Comparison of ENCODE assay signal across 9 mouse cellular contexts in the genomic region with DNA sequence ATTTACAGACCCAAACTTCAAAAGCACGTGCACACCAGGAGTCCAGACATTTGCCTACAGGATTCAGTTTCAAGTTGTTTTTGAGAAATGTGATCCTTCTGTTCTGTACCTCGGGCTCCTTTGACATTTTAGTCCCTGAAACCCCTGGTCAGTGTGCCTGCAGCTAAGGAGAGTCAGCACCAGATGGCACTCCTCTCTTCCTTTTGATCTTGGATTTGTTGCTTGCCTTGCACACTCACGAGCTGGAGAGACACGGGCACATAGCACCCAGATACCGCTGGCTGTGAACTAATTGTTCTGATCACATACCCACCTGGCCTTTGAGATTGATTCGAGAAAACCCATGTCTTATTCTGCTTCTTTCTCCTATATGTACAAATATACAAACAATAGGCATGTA.
DNase-seq lines count a peak whose midpoint lies in the region; ATAC-seq lines count a peak whose summit lies in the region.
"Had no signal": no experiment of that assay in that cellular context is flagged by ENCODE, and none has a peak within 500 bp of the region (broad histone marks: within the 10 kb centered on the region; RNA-seq: fewer than 3 reads in every experiment).

No protein-coding gene starts in this region.

- 28% methylated on average over 6 of the region's 6 CpGs for WGBS in hindbrain, embryonic 13.5 days
- WGBS in midbrain, embryonic 13.5 days: 24% methylated on average over 6 of the region's 6 CpGs

- no peak overlapping the region for H3K27ac ChIP-seq in hindbrain, embryonic 13.5 days
- no peak overlapping the region for H3K27ac ChIP-seq in midbrain, embryonic 13.5 days
- H3K27ac ChIP-seq: lung, embryonic 15.5 days had no signal

- H3K9me3 ChIP-seq in hindbrain, embryonic 13.5 days: no peaks in the 10 kb centered on the region
- no peaks in the 10 kb centered on the region for H3K9me3 ChIP-seq in midbrain, embryonic 13.5 days
- H3K9me3 ChIP-seq: lung, embryonic 15.5 days had no signal

- peak; percentile 3 for DNase-seq in urinary bladder, postnatal 25 days (ENCODE audit: low spot score)
- no peak for DNase-seq in urinary bladder, adult 2 months (ENCODE audit: low spot score)
- DNase-seq in embryo, embryonic 11.5 days (ENCODE audit: low read depth, low spot score): peak; percentile 35
- peak; percentile 14 to 41 for DNase-seq in layer of hippocampus, postnatal 36 days
- no peak for DNase-seq in natural killer cell, adult 2 months (ENCODE audit: low spot score in 2 of 2)
- DNase-seq in MN1 (ENCODE audit: low spot score): no peak

- no peaks in the 10 kb centered on the region for H3K27me3 ChIP-seq in hindbrain, embryonic 13.5 days
- H3K27me3 ChIP-seq in midbrain, embryonic 13.5 days: no peaks in the 10 kb centered on the region
- H3K27me3 ChIP-seq: lung, embryonic 15.5 days had no signal

- H3K4me3 ChIP-seq in hindbrain, embryonic 13.5 days: no peak overlapping the region
- no peak overlapping the region for H3K4me3 ChIP-seq in midbrain, embryonic 13.5 days (replicated peaks)
- H3K4me3 ChIP-seq: lung, embryonic 15.5 days had no signal

- ATAC-seq in hindbrain, embryonic 13.5 days (ENCODE audit: low FRiP score): peak; percentile 85
- peak; percentile 58; the same call in 1 of the 2 replicates for ATAC-seq in midbrain, embryonic 13.5 days

- no peak overlapping the region for H3K4me2 ChIP-seq in hindbrain, embryonic 13.5 days
- H3K4me2 ChIP-seq in midbrain, embryonic 13.5 days (replicated peaks): no peak overlapping the region
- H3K4me2 ChIP-seq: lung, embryonic 15.5 days had no signal

- H3K4me1 ChIP-seq in hindbrain, embryonic 13.5 days (replicated peaks): no peaks in the 10 kb centered on the region
- no peaks in the 10 kb centered on the region for H3K4me1 ChIP-seq in midbrain, embryonic 13.5 days (replicated peaks)
- H3K4me1 ChIP-seq: lung, embryonic 15.5 days had no signal

- H3K9ac ChIP-seq in hindbrain, embryonic 13.5 days: no peak overlapping the region
- no peak overlapping the region for H3K9ac ChIP-seq in midbrain, embryonic 13.5 days (replicated peaks)
- H3K9ac ChIP-seq: lung, embryonic 15.5 days had no signal

- no peaks in the 10 kb centered on the region for H3K36me3 ChIP-seq in hindbrain, embryonic 13.5 days
- no peaks in the 10 kb centered on the region for H3K36me3 ChIP-seq in midbrain, embryonic 13.5 days
- H3K36me3 ChIP-seq: lung, embryonic 15.5 days had no signal

Comparison
In these comparisons a context has a peak if more than half of its experiments do, and no peak if none do; other contexts are left out.
1. DNase-seq: peak in urinary bladder, postnatal 25 days (single experiment), embryo, embryonic 11.5 days (single experiment) and layer of hippocampus, postnatal 36 days (2 of 2); none in urinary bladder, adult 2 months (single experiment), natural killer cell, adult 2 months (0 of 2) and MN1 (single experiment).